Mouse (Mus musculus) liver, postnatal 0 days (tissue): ENCODE results near the gene Stk4.
"Not testable (repeated sequence)": the region's sequence is repeated elsewhere in the genome, so short reads cannot be mapped to it uniquely, and the experiment has no call there.

Source experiments
- CTCF ChIP-seq: sonication (generic); IDR thresholded peaks from 2 replicates; pipeline ENCODE4 v1.5.1; 2016; ENCODE audit warnings: antibody characterized with exemption, low read depth
- EP300 ChIP-seq: IDR thresholded peaks from 2 replicates; pipeline ENCODE4 v1.6.1; 2016; ENCODE audit warnings: antibody characterized with exemption, low read depth, mild to moderate bottlenecking

GRCm38 (mm10) chr2:164071437-164071820 lies 1.3 kb downstream of the Stk4 start:
- TF ChIP-seq CTCF, EP300: not testable (repeated sequence)
